Mouse (Mus musculus) heart, postnatal 25 days (tissue): ENCODE data around the gene 4930548H24Rik. TPM values are rescaled to one million over a fixed set of nuclear protein-coding genes. Genes with fewer than 3 reads are reported as not detected.

Source experiments
- DNase-seq: peaks from one replicate; pipeline ENCODE4 v3.0.0; 2022; ENCODE audit warnings: low spot score
- intact Hi-C: fragments of 180-260 bp; cut with DNase I; formaldehyde crosslinking; loops from one replicate; pipeline ENCODE4 v1.15.1; 2025
- total RNA-seq, 2 experiments: library from RNA; stranded (reverse); gene quantifications; 2 replicates each; pipeline ENCODE4 v1.2.3; 2021

4930548H24Rik gene
- total RNA-seq, 2 experiments from 2014 or later, result not detected

DNA sequence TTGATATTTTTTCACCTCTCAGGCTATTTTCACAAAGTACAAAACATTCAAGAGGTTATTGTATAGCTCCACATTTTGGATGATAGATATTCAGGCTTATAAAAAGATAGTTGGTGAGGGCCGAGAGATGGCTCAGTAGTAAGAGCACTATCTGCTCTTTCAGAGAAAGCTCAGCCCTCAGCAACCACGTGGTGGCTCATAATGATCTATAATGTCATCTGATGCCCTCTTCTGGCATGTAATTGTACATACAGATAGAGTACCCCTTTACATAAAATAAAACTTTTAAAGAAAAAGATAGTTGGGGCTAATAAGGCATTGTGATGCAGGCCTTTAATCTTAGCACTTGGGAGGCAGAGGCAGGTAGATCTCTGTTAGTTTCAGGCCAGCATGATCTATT is 43.0 kb downstream of the 4930548H24Rik start:
- DNase-seq, result no peak
- intact Hi-C loops, result no loop called here

GRCm38 (mm10) chr5:31535228-31535627 is 49.7 kb downstream of the 4930548H24Rik start:
- no peak for DNase-seq
- intact Hi-C loops, result no loop called here

Other genes starting within 250 kb of the 4930548H24Rik start
- gene Nrbp1, start 244.9 kb upstream of the 4930548H24Rik start, total RNA-seq, result 10 to 100 TPM; 74.3 to 80.5 TPM
- not detected for gene Gm9970, start 244.5 kb upstream of the 4930548H24Rik start, total RNA-seq
- 1 to 10 TPM; 1.3 to 1.7 TPM for gene Krtcap3, start 234.0 kb upstream of the 4930548H24Rik start, total RNA-seq
- 10 to 100 TPM; 39.7 to 41.8 TPM for gene Ift172, start 194.6 kb upstream of the 4930548H24Rik start, total RNA-seq
- 1 to 10 TPM; 3.6 to 4.1 TPM for gene Fndc4, start 189.7 kb upstream of the 4930548H24Rik start, total RNA-seq
- gene Gckr, start 188.3 kb upstream of the 4930548H24Rik start, total RNA-seq, result not detected
- gene Zfp512, start 33.3 kb upstream of the 4930548H24Rik start, total RNA-seq, result 10 to 100 TPM; 19.2 to 22.2 TPM
- 10 to 100 TPM; 23.7 to 25.4 TPM for gene Gpn1, start 9.0 kb downstream of the 4930548H24Rik start, total RNA-seq
- gene Slc4a1ap, start 41.3 kb downstream of the 4930548H24Rik start, total RNA-seq, result 10 to 100 TPM; 19.1 to 19.5 TPM
- 10 to 100 TPM; 12.4 to 13.6 TPM for gene Supt7l, start 42.1 kb downstream of the 4930548H24Rik start, total RNA-seq
- 100 to 1,000 TPM; 312 to 319 TPM for gene Mrpl33, start 111.2 kb downstream of the 4930548H24Rik start, total RNA-seq
- 1 to 10 TPM; 2.7 to 4.4 TPM for gene Rbks, start 211.9 kb downstream of the 4930548H24Rik start, total RNA-seq
- 10 to 100 TPM; 31.2 to 32.1 TPM for gene Babam2, start 211.9 kb downstream of the 4930548H24Rik start, total RNA-seq